Mouse (Mus musculus): ENCODE measurements around the gene Scel.
A peak's percentile ranks its signal among the peaks of the same experiment; 100 is the strongest.

Gene Scel

DNA sequence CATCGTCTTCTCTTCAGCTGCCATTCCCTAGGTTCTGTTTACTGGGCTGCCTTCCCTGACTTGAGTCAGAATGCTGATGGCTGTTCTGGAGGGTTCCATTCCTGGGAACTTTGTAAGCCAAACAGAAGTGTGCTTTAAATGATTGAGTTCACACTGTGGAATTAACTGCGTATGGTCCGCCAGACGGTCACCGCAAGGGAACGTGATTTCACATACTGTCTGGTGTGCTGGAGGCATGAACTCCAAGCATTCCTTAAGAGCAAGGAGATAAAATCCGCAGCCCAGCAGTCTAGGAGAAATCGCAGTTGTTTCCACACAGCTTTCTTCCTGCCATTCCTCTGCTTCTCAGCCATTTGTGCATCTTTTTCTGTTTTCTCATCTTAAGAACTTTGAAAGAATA, 2.3 kb downstream of the Scel start:
- no peak for DNase-seq

- DNase-seq: no peak
Observed at GRCm38 (mm10) chr14:103526286-103526685, 13.1 kb downstream of the Scel start.

GRCm38 (mm10) chr14:103529733-103530367, 16.7 kb downstream of the Scel start:
- no peak for DNase-seq

DNA sequence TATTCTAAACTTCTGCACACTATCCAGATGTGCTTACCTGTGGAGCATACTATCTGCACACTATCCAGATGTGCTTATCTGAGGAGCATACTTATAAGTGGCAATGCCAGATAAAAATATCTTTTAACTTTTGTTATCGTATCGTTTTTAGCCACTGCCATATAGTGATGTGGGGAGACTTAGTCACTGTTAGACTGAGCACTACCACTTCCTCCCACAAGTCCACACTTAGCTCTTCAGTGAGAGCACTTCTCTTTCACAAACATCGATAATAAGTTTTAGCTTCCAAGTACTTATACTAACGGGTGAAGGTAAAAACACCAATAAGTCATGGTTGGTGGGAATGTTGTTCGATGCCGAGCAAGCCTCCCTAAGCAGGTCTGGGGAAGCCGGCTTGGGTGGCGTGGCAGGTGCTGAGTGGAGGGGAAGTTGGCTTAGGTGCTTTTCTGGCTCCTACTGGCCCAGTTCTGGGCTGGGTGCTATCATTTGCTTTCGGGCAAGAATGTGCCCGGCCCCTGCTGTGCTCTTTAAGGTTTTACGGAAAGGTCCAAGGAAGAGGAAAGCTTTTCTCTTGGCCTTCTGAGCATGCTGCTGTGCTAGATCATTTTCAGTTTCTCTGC, 18.7 kb downstream of the Scel start:
- no peak for DNase-seq

DNA sequence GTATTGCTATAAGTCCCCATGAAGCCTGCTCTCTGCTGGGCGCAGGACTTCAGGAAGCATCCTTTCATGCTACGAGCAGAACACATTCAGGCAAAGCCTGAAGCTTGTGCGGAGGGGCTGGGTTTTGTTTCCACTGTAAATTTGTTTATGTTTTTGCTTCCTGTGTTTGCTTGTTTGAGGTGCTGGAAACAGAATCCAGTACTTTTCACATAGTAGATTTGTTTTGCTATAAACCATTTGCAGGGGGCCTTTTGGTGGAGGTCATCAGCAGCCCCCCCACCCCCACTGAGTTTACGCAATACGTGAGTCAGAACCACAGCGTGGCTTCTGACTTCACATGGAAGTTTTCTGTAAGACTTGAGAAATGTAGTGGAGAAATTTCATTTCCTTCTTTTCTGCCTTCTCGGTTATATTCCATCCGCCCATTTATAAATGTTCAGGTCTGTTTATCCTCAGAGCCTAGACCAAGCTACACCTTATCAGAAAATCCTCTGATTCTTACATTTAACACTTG, 22.4 kb downstream of the Scel start:
- no peak for DNase-seq

DNA sequence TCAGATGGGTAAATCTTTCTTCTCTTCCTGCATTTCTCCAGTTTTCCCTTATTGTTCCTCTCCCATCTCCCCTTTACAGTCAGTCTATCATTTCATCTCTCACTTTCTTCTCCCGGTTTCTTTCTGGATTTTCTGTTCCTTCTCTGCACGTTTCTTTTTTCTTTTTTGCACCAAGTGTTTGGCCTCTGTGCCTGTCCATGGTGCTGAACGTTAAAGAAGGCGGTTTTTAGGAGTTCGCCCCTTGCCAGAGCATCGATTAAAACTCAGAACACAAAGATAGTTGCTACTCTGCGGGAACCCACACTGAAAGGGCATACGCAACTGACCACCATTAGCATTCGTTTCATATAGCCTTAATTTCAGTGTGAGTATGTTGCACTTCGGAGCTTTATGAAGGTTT, 23.2 kb downstream of the Scel start:
- peak; percentile 16 for DNase-seq

- DNase-seq: peak; percentile 61
Observed at GRCm38 (mm10) chr14:103537355-103538056, 24.4 kb downstream of the Scel start.

DNA sequence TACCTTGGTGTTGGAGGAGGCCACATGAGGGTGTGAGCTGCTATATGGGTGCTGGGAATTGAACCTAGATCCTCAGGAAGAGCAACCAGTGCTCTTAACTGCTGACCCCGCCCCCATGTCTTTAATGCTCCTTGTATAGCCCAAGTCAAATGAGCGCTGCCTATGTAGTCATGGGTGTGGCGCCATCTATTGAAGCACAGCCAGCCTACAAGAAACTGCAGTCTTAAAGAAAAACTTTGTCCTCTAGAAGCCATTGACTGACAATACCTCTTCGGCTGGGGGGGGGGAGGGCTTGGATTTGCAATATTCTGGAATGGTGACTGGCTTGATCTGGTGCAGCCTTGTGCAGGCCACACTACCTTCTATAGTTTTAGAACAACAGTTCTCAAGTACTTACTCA, 26.7 kb downstream of the Scel start:
- DNase-seq: no peak

GRCm38 (mm10) chr14:103541679-103542078, 28.5 kb downstream of the Scel start:
- no peak for DNase-seq

- no peak for DNase-seq
Observed at GRCm38 (mm10) chr14:103543304-103544079, 30.4 kb downstream of the Scel start.

GRCm38 (mm10) chr14:103545734-103546133, 32.6 kb downstream of the Scel start:
- DNase-seq: no peak

DNA sequence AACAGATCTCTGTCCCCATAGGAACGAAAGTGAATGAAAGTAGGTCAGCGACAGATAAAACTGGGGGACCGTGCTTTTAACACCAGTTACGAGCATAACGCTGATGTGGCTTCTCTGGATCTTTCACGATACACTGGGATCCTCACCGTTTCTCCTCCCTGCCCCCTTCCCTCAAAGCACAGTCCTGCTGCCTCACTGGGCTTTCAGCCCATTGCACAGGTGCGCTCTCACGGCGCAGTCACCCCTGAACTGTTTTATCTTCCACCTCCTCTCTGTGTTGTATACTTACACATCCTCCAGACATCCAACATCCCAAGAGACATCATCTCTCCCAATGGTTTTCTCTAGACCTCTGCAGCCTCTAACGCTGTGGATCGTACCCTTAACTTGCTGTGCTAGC, 33.1 kb downstream of the Scel start:
- no peak for DNase-seq

DNA sequence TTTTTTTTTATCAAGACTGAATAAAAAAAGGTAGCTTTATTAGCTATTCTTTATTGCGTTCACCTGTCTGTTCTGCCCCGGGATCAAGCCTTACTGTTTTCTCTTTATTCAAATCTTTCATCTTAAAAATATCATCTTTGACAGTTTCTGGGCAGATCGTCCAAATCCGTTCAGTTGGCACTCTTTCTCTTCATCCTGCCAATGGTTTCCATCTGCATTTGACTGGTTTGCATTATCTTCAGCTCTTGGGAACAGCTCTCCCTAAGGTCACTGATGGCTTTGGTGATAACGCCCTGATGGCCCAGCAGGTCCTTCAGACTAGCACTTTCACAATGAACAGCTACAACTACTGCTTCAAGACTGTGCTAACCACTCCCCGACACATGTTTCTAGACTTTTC, 35.1 kb downstream of the Scel start:
- no peak for DNase-seq

GRCm38 (mm10) chr14:103550480-103550879, 37.3 kb downstream of the Scel start:
- peak; percentile 84 for DNase-seq

GRCm38 (mm10) chr14:103550921-103551320, 37.8 kb downstream of the Scel start:
- no peak for DNase-seq

DNA sequence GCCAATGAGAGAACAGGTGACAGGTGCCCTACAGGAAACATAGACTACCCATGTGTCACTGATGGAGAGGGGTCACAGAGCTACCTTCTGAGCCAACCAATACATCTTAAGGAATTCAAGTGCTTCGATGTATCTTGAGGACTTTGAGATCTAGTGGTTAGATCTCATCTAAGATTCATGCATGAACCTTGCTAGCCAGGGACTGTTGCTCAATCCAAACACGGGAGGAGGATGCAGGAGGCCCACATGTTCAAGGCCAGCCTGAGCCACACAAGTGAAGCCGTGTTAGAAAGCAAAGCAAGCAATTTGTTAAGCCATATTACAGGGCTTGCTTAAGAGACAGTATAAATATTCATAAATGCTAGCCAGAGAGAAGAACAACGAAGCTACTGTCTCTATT, 38.8 kb downstream of the Scel start:
- DNase-seq: no peak

GRCm38 (mm10) chr14:103552379-103552778, 39.2 kb downstream of the Scel start:
- no peak for DNase-seq

- no peak for DNase-seq
Observed at GRCm38 (mm10) chr14:103556609-103557008, 43.5 kb downstream of the Scel start.

DNA sequence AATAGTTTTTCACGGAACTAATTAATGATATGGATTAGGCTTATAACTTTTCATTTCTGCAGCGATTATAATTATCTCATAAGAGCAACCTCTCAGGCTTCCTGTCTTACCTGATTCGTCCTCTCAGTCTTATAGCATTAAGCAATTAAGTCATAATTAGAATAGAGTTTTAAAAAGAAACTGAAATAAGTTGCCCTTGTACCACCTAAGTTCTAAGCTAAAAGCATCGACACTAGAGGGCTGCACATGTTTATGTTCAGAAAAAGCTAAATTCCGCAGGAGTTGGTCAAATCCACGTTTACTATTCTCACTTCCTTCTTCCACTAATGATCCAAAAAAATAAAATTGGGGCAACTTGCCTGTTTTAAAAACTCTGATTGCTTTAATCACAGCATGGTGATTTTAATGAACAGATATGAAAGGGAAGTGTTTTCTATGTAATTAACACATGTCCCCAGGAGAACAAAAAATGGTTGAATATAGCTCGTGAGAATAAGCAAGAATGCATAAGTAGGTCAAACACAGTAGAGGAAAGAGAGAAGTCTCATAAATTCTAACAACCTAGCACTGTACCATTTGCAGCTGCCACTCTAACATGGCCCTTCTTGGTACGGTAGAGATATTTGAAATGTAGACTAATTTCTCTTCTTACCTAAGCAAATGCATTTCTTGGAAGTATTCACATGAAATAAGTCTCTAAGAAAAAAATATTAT, 48.4 kb downstream of the Scel start:
- no peak for DNase-seq

DNA sequence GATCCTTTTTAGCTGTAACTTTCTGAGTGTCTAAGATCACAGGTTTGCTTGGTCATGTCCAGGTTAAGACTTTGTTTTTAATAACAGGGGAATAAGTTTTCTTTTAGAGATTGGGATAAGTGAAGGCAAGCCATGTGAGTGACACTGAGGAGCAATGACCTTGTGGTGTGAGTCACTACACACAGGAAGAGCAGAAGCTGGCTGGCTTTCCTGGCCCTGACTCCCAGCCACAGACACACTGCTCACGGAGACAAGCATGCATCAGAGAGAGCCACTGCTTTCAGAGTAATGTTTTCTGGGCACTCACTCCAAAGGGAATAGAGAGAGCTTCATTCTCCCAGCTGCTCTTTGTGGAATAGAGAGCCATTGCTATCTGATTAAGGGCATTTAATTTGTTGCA, 54.8 kb downstream of the Scel start:
- DNase-seq: no peak

DNA sequence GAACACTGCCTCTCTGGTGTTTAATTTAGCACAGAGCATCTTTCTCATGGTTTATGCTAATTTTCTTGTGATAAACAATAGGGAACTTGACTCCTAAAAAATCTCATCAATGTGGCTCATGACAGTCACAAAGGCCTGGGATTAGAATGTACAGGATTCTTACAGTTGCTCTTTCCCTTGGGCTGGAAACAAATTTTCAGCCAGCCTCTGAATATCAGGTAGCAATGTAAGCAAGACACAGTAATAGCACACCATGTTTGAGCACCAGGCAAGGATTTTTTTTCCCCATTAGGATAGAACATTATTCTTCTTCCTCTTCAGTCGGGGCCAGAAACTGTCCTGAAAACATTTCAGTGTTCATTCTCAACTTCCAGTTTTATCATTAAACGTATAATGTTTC, 55.3 kb downstream of the Scel start:
- no peak for DNase-seq

- no peak for DNase-seq
Observed at GRCm38 (mm10) chr14:103571598-103572320, 58.6 kb downstream of the Scel start.
